Mouse (Mus musculus) heart, postnatal 14 days (tissue): ENCODE results near the gene Megf9. TPM values are rescaled to one million over a fixed set of nuclear protein-coding genes. Genes with fewer than 3 reads are reported as not detected.

Experiments used
- DNase-seq, 2 experiments: peaks; one replicate each; pipeline ENCODE4 v3.0.0; 2021 to 2022
- intact Hi-C: fragments of 180-260 bp; cut with DNase I; formaldehyde crosslinking; loops from one replicate; pipeline ENCODE4 v1.15.1; 2025
- total RNA-seq, 2 experiments: library from RNA; stranded (reverse); gene quantifications; 2 replicates each; pipeline ENCODE4 v1.2.3; 2021

Megf9 gene
- total RNA-seq, 2 experiments from 2014 or later, result 14.8 to 15.6 TPM

GRCm38 (mm10) chr4:70531021-70531420 is 3.8 kb downstream of the Megf9 start:
- intact Hi-C loops, result loop anchor here (5.0 kb wide), 1 partner anchor 79 kb away; no protein-coding TSS in a partner anchor

GRCm38 (mm10) chr4:70528622-70529021 is 6.2 kb downstream of the Megf9 start:
- intact Hi-C loops, result no loop called here
- DNase-seq, result no peak

More at GRCm38 (mm10) chr4:70531021-70531420, 3.8 kb downstream of the Megf9 start:
- DNase-seq, result no peak

GRCm38 (mm10) chr4:70523346-70523745 is 11.4 kb downstream of the Megf9 start:
- DNase-seq, result no peak
- intact Hi-C loops, result no loop called here

- no peak for DNase-seq
- intact Hi-C loops, result no loop called here
Observed at GRCm38 (mm10) chr4:70521506-70522292, 13.1 kb downstream of the Megf9 start.

GRCm38 (mm10) chr4:70517646-70518045 is 17.1 kb downstream of the Megf9 start:
- no peak for DNase-seq
- intact Hi-C loops, result no loop called here

- DNase-seq, result no peak
- intact Hi-C loops, result no loop called here
Observed at GRCm38 (mm10) chr4:70516289-70516688, 18.5 kb downstream of the Megf9 start.

GRCm38 (mm10) chr4:70515514-70515913 is 19.3 kb downstream of the Megf9 start:
- intact Hi-C loops, result no loop called here
- DNase-seq, result no peak

GRCm38 (mm10) chr4:70509987-70510386 is 24.8 kb downstream of the Megf9 start:
- intact Hi-C loops, result no loop called here
- DNase-seq, result no peak

GRCm38 (mm10) chr4:70509565-70509964 is 25.2 kb downstream of the Megf9 start:
- intact Hi-C loops, result no loop called here
- DNase-seq, result no peak

GRCm38 (mm10) chr4:70508207-70508606 is 26.6 kb downstream of the Megf9 start:
- DNase-seq, result no peak
- intact Hi-C loops, result no loop called here

GRCm38 (mm10) chr4:70505951-70506350 is 28.8 kb downstream of the Megf9 start:
- intact Hi-C loops, result no loop called here
- DNase-seq, result no peak

GRCm38 (mm10) chr4:70503827-70504226 is 31.0 kb downstream of the Megf9 start:
- intact Hi-C loops, result no loop called here
- no peak for DNase-seq

- DNase-seq, result no peak
- intact Hi-C loops, result no loop called here
Observed at GRCm38 (mm10) chr4:70499285-70499684, 35.5 kb downstream of the Megf9 start.

- intact Hi-C loops, result no loop called here
- no peak for DNase-seq
Observed at GRCm38 (mm10) chr4:70496978-70497377, 37.8 kb downstream of the Megf9 start.

GRCm38 (mm10) chr4:70489792-70490191 is 45.0 kb downstream of the Megf9 start:
- intact Hi-C loops, result no loop called here
- no peak for DNase-seq

GRCm38 (mm10) chr4:70488415-70488814 is 46.4 kb downstream of the Megf9 start:
- intact Hi-C loops, result no loop called here
- no peak for DNase-seq

GRCm38 (mm10) chr4:70484134-70484533 is 50.7 kb downstream of the Megf9 start:
- intact Hi-C loops, result no loop called here
- DNase-seq, result no peak

- intact Hi-C loops, result no loop called here
- no peak for DNase-seq
Observed at GRCm38 (mm10) chr4:70481931-70482330, 52.9 kb downstream of the Megf9 start.

- intact Hi-C loops, result no loop called here
- no peak for DNase-seq
Observed at GRCm38 (mm10) chr4:70471398-70471797, 63.4 kb downstream of the Megf9 start.

GRCm38 (mm10) chr4:70465921-70466689 is 68.7 kb downstream of the Megf9 start:
- DNase-seq, result no peak
- intact Hi-C loops, result no loop called here

GRCm38 (mm10) chr4:70463302-70463701 is 71.5 kb downstream of the Megf9 start:
- intact Hi-C loops, result no loop called here
- DNase-seq, result no peak

- no peak for DNase-seq
- intact Hi-C loops, result no loop called here
Observed at GRCm38 (mm10) chr4:70461416-70461815, 73.4 kb downstream of the Megf9 start.
